Mouse (Mus musculus) 416B (cell line): ENCODE results near the gene Kif26b.

ENCODE experiments used
- DNase-seq: peaks from one replicate; pipeline ENCODE4 v3.0.0; 2011; ENCODE audit warnings: low read depth

The Kif26b gene

DNA sequence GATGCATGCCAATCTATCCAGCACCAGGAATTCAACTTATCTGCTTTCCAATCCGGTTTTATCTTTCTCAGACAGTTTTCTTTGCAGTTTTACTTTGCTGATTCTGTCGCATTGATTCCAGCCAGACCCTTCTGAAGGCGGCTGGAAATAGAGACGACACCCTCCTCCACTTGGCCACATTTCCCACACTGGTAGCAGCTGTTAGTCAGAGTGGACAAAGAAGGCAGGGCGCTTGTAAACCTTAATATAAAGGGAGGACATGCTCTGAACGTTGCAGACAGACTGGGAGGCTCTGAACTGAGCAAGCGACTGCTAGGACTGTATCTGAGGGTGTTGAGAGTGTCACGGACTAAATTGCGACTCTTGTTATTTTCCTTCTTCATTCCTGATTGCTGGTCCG is 11.3 kb downstream of the Kif26b start:
- no peak for DNase-seq

GRCm38 (mm10) chr1:178542415-178542814 is 13.5 kb downstream of the Kif26b start:
- no peak for DNase-seq

DNA sequence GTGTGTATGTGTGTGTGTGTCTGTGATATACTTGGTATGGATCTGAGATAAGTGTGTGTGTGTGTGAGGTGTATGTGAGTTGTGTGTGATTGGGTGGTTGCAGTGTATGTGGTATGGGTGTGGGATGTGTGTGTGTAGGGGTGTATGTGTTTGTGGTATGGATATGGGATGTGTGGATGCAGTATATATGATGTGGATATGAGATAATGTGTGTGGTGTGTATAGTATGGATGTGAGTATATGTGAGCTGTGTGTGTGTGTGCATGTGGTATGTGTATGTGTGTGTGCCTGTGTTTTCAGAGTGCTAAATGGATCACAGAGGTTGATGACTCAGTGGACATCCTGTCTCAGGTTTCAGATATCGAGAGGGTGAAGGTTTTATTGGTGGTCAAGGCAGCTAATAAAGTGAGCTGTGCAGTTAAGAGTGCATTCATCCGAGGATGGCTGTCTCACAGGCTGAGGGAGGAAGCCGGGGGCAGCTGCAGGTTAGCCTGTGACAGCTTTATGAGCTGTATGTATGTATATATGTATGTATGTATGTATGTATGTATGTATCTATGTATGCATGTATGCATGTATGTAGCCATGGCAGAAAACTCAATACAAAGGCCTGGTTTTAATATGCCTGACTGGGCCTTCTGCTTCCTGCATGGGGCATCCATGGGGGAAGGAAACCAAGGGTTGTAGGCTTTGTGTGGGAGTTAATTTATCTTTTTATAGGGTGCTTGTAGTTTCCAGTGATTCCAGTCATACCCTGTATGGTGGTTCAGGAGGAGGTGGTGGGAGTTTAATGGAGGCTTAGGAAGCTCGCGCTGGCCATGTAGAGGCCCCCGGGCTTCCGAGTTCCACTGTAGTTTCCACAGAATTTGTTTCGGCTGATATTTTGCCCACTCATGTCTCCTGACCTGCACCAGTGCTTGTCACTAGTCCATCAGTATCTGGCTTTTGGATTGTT is 14.3 kb downstream of the Kif26b start:
- no peak for DNase-seq

DNA sequence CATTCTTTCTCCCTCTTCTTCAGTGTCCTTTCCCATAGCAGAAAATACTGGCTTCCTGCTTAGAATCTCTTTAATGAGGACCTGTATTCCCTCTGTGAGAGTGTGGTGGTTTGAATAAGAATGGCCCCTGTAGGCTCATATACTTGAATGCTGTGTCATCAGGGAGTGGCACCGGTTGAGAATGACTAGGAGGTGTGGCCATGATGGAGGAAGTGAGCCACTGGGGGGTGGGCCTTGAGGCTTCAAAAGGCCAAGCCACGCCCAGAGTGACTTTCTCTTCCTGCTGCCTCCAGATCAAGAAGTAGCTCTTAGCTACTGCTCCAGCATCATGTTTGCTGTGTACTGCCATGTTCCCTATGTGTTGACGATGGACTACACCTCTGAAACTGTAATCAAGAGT is 15.7 kb downstream of the Kif26b start:
- peak; percentile 73 for DNase-seq

GRCm38 (mm10) chr1:178549576-178549975 is 20.7 kb downstream of the Kif26b start:
- DNase-seq = no peak

DNA sequence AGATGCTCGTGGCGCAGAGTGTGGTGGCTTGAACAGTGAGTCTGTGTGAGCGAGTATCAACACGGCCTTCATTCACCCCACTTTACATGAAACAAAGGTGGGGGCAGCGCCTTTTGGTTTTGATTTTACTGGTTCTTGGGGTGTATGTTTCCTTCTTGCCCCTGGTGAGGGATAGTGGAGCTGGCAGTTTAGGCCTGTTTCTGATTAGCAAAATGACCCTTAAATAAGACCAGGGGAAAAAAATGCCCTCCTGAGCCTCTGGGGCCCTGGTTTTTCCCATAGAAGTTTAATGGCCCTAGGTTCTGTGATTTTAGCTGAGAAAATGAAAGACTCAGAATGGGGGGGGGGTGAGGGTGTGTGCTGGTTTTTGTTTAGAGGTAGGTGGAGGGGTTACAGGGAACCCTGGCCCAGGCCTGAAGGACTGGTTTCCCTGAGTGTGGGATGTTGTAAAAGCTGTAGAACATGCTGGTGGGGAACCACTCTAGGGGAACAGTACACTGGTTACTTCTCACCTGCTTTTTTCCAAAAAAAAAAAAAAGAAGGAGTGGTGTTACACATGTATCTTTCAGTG is 21.6 kb downstream of the Kif26b start:
- no peak for DNase-seq

DNA sequence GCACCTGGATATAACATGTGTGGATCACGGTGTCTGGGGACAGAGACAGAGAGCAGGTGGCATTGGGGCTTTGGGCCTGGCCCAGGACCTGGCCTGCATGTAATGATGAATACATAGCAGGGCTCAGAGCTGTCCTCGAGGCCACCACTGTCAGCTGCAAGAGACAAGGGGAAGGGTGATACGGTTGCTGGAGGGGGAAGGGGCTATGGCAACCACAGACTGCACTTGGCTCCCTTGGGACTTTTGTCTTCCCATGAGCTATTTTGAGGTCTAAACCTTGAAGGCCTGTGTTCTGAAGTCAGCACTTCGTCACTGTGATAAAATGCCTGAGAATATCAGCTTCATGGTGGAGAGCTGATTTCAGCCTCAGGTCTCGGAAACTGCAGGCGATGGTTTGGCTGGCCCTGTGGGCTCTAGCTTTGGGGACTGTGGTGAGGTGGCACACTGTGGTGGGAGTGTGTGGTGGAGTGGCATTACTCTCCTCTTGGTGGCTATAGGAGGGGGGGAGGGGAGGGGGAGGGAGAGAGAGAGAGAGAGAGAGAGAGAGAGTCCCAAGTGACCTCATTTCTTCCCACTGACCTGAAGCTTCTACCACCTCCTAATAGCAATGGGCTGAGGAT is 23.5 kb downstream of the Kif26b start:
- no peak for DNase-seq

DNA sequence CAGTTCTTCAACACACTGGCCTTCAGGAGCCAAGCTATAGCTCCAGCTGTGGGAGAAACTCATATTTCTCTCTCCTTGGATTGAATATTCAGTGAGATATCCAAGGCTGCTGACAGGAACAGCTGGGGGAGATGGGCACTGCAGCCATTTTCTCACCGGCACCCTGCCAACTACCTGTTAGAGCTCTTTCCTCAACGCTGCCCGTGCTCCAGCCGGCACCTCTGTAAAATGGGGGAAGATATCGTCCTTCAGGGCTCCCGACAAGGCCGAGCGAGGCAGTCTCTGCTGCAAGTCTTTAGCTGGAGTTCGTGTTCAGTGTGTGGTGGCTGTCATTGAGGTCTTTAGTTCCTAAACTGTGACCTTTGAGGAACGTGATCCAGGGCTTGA is 24.0 kb downstream of the Kif26b start:
- no peak for DNase-seq

DNA sequence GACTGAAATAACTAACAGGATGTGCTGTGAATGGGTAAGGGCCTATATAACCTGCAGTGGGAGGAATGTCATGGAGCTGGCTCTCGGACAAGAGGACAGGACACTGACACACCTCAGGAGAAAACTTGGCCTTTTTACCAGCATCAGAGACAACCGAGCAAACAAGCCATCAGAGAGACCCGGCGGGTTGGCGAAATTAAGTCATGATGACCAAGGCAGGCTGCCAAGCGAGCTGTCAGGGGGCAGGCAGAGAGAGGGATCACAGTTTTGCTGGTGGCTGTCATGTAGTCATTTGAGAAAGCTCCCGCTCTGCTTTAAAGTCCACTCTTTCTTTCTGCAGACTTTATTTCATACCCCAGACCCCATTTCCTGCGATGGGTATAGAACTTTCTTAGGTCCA is 27.3 kb downstream of the Kif26b start:
- no peak for DNase-seq

- no peak for DNase-seq
Measured at GRCm38 (mm10) chr1:178560043-178560442, 31.1 kb downstream of the Kif26b start.

DNA sequence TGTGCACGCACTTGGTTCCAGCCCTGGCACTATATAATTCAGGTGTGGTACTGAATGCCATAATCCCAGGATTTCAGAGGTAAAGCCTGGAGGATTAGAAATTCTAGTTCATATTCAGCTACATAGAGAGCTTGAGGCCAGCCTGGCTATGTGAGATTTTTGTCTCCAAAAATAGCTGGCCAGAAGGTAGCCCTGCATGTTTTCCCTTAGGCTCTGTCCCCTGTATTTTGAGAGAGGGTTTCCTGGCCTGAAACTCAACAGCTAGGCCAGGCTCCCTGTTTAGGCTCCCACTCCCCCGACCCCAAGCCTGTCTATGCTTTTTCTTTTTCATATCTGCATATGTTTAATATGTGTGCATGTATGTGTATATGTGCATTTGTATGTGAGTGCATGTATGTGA is 34.9 kb downstream of the Kif26b start:
- DNase-seq = no peak

- no peak for DNase-seq
Measured at GRCm38 (mm10) chr1:178564800-178565199, 35.9 kb downstream of the Kif26b start.

- DNase-seq = peak; percentile 4
Measured at GRCm38 (mm10) chr1:178568551-178569545, 39.9 kb downstream of the Kif26b start.

DNA sequence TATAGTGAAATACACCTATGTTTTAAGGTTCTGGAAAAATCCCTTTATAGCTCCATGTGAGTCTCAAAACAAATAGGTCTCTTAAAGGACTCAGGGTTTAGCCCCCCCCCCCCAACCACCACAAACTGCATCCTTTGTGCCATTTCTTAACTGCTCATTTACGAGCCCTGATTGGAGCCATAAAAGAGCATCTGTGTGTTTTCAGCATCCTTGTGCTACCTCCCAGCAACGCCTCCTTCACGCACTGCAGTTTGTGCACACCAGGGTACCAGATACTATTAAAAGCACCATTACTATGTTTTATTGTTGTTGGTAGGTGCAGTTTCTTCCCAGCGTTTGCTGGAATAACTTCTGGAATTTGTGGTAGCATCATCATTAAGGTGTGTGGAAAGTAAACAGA is 42.1 kb downstream of the Kif26b start:
- DNase-seq = no peak

DNA sequence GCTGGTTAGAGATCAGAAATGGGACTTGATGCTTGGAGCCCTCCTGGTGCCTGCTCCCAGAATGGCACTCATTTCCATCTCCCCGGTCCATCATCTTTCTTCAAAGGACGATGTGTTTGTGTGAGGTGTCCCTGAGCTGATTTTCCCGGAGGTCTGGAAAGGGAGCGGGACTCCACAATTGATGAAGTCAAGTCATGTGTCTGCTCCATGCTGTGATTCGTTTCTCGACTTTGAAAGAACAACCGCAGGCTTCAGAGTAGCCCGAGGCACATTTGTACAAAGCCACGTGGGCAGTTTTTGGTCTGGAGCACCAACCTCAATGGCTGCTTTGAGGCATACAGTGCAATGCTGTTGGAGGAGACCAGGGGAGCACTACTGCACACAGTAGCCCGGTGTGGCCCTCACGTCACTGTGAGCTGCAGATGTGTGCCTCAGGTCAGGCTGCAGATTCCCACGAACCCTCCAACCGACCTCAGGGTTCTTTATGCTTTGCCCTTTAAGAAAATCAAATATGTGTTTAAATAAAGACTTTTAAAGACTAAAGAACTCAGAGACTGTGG is 43.0 kb downstream of the Kif26b start:
- no peak for DNase-seq

DNA sequence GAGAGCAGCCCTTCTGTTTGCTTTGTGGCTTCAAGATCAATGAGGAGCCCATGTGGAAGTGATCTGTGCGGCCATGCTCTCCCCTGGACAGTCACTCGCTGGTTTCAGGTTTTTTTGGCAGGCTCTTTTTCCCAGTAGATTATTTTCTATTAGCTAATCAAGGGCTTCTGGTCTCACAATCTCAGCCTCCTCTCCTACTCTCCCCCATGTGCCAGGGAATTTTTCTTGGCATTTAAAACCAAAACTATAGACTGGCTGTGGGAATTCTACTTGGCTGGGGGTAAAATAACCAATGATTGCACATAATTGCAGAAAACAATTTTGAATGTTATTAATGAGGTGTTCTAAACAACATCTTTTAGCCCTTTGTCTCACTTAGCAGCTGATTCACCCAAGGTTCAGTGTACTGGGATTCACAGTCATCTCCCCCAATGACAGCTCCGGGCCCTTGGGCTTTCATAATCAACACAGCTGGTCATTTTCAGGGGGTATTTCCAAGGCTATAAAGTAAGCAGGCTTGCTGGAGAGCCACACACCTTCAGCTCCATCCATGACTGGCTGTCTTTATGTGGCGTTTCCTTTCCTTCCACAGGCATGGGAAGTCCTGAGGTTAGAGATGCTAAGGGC is 44.6 kb downstream of the Kif26b start:
- no peak for DNase-seq

DNA sequence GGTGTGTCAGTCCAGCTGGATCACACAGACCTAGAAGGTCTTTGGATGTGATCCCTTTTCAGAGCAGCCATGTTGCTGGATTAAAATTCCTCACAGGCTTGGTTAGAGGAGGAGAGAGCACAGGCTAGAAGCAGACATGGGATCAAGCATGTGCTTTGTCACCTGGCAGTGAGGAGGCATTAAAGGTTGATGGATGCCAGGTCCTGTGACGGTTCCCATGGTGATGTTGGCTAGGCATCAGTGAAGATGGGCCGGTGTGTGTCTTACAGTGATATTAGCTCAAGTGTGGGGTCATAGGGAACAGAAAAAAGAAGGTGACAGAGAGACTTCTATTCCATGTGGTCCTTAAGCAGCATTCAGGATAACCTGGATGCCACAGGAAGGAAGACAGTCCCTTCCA is 46.8 kb downstream of the Kif26b start:
- no peak for DNase-seq

DNA sequence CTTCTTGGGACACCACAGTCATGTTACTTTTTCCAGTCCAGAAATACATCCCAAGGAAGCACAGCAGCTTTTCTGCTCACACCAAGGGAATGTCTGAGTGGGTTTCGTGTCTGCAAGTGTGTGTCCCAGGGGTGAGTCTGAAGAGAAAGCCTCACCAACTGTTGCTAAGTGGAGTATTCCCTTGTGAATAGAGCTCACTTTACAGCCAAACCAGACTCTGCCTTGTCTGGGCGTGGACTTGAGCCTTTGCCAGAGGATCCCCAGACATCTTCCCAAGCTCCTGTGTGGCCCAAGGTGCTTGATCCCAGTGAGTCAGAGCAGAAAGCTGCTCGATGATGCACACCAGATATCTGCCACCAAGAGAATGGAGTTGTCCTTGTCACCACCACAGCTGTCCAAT is 48.0 kb downstream of the Kif26b start:
- no peak for DNase-seq

GRCm38 (mm10) chr1:178585366-178586020 is 56.6 kb downstream of the Kif26b start:
- no peak for DNase-seq
